Mouse (Mus musculus) ES-E14 (cell line): ENCODE measurements around the gene Ptgis.

Experiments used
- HCFC1 ChIP-seq: IDR thresholded peaks from 2 replicates; pipeline ENCODE4 v1.6.1; 2012; ENCODE audit warnings: low read length, inconsistent platforms, borderline replicate concordance; ENCODE audit not compliant: insufficient read depth
- ZC3H11A ChIP-seq: IDR thresholded peaks from 2 replicates; pipeline ENCODE4 v1.6.1; 2012; ENCODE audit warnings: low read depth, mild to moderate bottlenecking, inconsistent platforms, low read length, borderline replicate concordance
- ZNF384 ChIP-seq: IDR thresholded peaks from 2 replicates; pipeline ENCODE4 v1.6.1; 2012; ENCODE audit warnings: low read depth, low read length, inconsistent platforms

DNA sequence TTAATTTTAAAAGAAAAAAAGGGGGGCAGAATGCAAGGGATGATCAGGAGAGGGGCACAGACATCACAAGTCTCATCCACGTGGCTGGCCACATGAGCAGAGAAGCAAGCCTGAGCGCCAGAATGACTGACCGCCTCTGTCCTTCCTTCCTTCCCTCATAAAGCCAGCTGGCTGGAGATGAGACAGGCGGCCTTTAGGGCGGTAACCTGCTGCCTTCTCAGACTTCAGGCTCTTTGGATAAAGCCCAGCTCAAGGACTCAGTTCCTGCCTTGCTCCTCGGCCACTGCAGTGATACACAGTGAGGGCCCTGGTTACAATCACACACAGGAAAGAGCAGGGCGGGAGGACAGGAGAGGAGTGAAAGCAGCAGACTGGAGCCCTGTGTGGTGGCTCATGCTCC lies 13.8 kb upstream of the Ptgis start:
- no peak for TF ChIP-seq ZC3H11A
- TF ChIP-seq ZNF384, result no peak
- no peak for TF ChIP-seq HCFC1
